Mouse (Mus musculus) Muller cell, postnatal 12 days (primary cell): ENCODE measurements around the gene Ksr1.

Experiments
- DNase-seq: peaks from one replicate; pipeline ENCODE4 v3.0.0-alpha.2; 2015; ENCODE audit errors: inconsistent ontology term

Ksr1 gene

GRCm38 (mm10) chr11:79066191-79066530 lies 80.0 kb downstream of the Ksr1 start:
- no peak for DNase-seq

GRCm38 (mm10) chr11:79065463-79066190 lies 80.6 kb downstream of the Ksr1 start:
- DNase-seq = no peak

- no peak for DNase-seq
These were observed 81.9 kb downstream of the Ksr1 start for GRCm38 (mm10) chr11:79064311-79064710.

GRCm38 (mm10) chr11:79063616-79064015 lies 82.6 kb downstream of the Ksr1 start:
- no peak for DNase-seq

GRCm38 (mm10) chr11:79062897-79063296 lies 83.3 kb downstream of the Ksr1 start:
- DNase-seq = no peak

- no peak for DNase-seq
These were observed 84.4 kb downstream of the Ksr1 start for GRCm38 (mm10) chr11:79061839-79062238.

GRCm38 (mm10) chr11:79059850-79060249 lies 86.4 kb downstream of the Ksr1 start:
- DNase-seq = peak; percentile 68

GRCm38 (mm10) chr11:79059062-79059461 lies 87.1 kb downstream of the Ksr1 start:
- no peak for DNase-seq

GRCm38 (mm10) chr11:79058610-79059009 lies 87.6 kb downstream of the Ksr1 start:
- no peak for DNase-seq

- no peak for DNase-seq
These were observed 88.4 kb downstream of the Ksr1 start for GRCm38 (mm10) chr11:79057809-79058208.

GRCm38 (mm10) chr11:79056891-79057290 lies 89.3 kb downstream of the Ksr1 start:
- no peak for DNase-seq

- no peak for DNase-seq
These were observed 90.2 kb downstream of the Ksr1 start for GRCm38 (mm10) chr11:79056027-79056426.

- DNase-seq = no peak
These were observed 91.0 kb downstream of the Ksr1 start for GRCm38 (mm10) chr11:79055161-79055560.

GRCm38 (mm10) chr11:79054161-79055152 lies 91.8 kb downstream of the Ksr1 start:
- DNase-seq = no peak

- no peak for DNase-seq
These were observed 92.8 kb downstream of the Ksr1 start for GRCm38 (mm10) chr11:79053437-79053836.

GRCm38 (mm10) chr11:79052769-79053168 lies 93.4 kb downstream of the Ksr1 start:
- no peak for DNase-seq

- no peak for DNase-seq
These were observed 94.7 kb downstream of the Ksr1 start for GRCm38 (mm10) chr11:79051522-79051921.

- DNase-seq = no peak
These were observed 95.3 kb downstream of the Ksr1 start for GRCm38 (mm10) chr11:79050781-79051507.

- DNase-seq = no peak
These were observed 97.3 kb downstream of the Ksr1 start for GRCm38 (mm10) chr11:79048906-79049305.

GRCm38 (mm10) chr11:79047180-79047727 lies 99.0 kb downstream of the Ksr1 start:
- DNase-seq = no peak

GRCm38 (mm10) chr11:79046561-79047155 lies 99.5 kb downstream of the Ksr1 start:
- DNase-seq = no peak
